Mouse (Mus musculus) right cerebral cortex, adult 2 months (tissue): ENCODE data around the gene Stxbp1.
A peak's percentile ranks its signal among the peaks of the same experiment; 100 is the strongest.
"Not testable (repeated sequence)": the region's sequence is repeated elsewhere in the genome, so short reads cannot be mapped to it uniquely, and the experiment has no call there.

Experiments used
- DNase-seq, 2 experiments: peaks; one replicate each; pipeline ENCODE4 v3.0.0; 2021 to 2022; ENCODE audit warnings: low spot score in 2 of 2

Stxbp1 gene

GRCm38 (mm10) chr2:32874951-32875674 lies 28.1 kb upstream of the Stxbp1 start:
- no peak for DNase-seq

GRCm38 (mm10) chr2:32874070-32874469 lies 27.0 kb upstream of the Stxbp1 start:
- no peak for DNase-seq

GRCm38 (mm10) chr2:32870275-32871100 lies 23.4 kb upstream of the Stxbp1 start:
- DNase-seq = no peak

GRCm38 (mm10) chr2:32869721-32870274 lies 22.8 kb upstream of the Stxbp1 start:
- no peak for DNase-seq

GRCm38 (mm10) chr2:32867354-32867753 lies 20.3 kb upstream of the Stxbp1 start:
- no peak for DNase-seq

GRCm38 (mm10) chr2:32864755-32865154 lies 17.7 kb upstream of the Stxbp1 start:
- no peak for DNase-seq

GRCm38 (mm10) chr2:32863317-32863716 lies 16.3 kb upstream of the Stxbp1 start:
- no peak for DNase-seq

GRCm38 (mm10) chr2:32860799-32861198 lies 13.8 kb upstream of the Stxbp1 start:
- DNase-seq = no peak

GRCm38 (mm10) chr2:32859622-32860012 lies 12.6 kb upstream of the Stxbp1 start:
- no peak for DNase-seq

- DNase-seq = peak in 1 of 2 experiments; percentile 54
These were observed 12.1 kb upstream of the Stxbp1 start for GRCm38 (mm10) chr2:32859010-32859621.

GRCm38 (mm10) chr2:32857584-32857983 lies 10.5 kb upstream of the Stxbp1 start:
- DNase-seq = peak; percentile 76 to 84

- no peak for DNase-seq
These were observed 8.9 kb upstream of the Stxbp1 start for GRCm38 (mm10) chr2:32855790-32856465.

- no peak for DNase-seq
These were observed 8.2 kb upstream of the Stxbp1 start for GRCm38 (mm10) chr2:32855046-32855785.

- DNase-seq = peak; percentile 87 to 94
These were observed 7.2 kb upstream of the Stxbp1 start for GRCm38 (mm10) chr2:32854206-32854605.

GRCm38 (mm10) chr2:32853716-32854115 lies 6.7 kb upstream of the Stxbp1 start:
- DNase-seq = not testable (repeated sequence)

GRCm38 (mm10) chr2:32852156-32852555 lies 5.1 kb upstream of the Stxbp1 start:
- peak; percentile 81 to 82 for DNase-seq

GRCm38 (mm10) chr2:32847468-32847821 lies 400 bp upstream of the Stxbp1 start:
- DNase-seq = no peak

GRCm38 (mm10) chr2:32846101-32846804 lies 792 bp downstream of the Stxbp1 start:
- DNase-seq = peak; percentile 68 to 77

GRCm38 (mm10) chr2:32845572-32846100 lies 1.4 kb downstream of the Stxbp1 start:
- DNase-seq = no peak

- DNase-seq = no peak
These were observed 4.5 kb downstream of the Stxbp1 start for GRCm38 (mm10) chr2:32842558-32842957.
